Mouse (Mus musculus) MEL (cell line): Measurements from ENCODE around the gene Dcdc2c.

Source experiments
- CHD2 ChIP-seq: IDR thresholded peaks from 2 replicates; pipeline ENCODE4 v1.6.1; 2011; ENCODE audit warnings: low read length, improper control_type of control experiment
- KAT2A ChIP-seq: conservative IDR thresholded peaks from 2 replicates; pipeline ENCODE4 v1.6.1; 2012; ENCODE audit warnings: low read depth, low read length, improper control_type of control experiment, inconsistent platforms

DNA sequence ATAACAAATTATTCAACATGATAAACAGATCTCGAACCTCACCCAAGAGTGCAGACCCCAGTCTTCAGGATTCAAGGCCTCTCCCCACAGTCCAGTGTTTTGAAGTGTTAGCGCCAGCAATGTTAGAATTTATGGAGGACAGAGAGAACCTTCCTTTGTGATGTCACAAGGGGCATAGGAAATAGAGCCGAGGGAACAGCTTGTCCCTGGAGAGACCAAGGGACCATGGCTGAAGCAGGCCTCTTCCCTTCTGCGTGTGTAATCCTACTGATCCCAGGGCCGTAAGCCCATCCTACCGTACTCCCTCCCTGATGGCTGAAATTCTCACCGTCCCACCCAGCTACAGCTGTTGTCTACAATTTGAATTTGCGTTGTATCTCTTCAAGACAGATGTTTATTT, 30.2 kb upstream of the Dcdc2c start, which contains the start of gene Allc:
- no peak for TF ChIP-seq KAT2A
- no peak for TF ChIP-seq CHD2
